In genomic region chr7:44471880-44472557, GRCm38 (mm10) we compare ENCODE assay signal across 9 mouse cellular contexts. TPM values are rescaled to one million over a fixed set of nuclear protein-coding genes. Genes with fewer than 3 reads are reported as not detected.
DNase-seq lines count a peak whose midpoint lies in the region; ATAC-seq and TF ChIP-seq lines count a peak whose summit lies in the region.
"Had no signal": no experiment of that assay in that cellular context is flagged by ENCODE, and none has a peak within 500 bp of the region (broad histone marks: within the 10 kb centered on the region; RNA-seq: fewer than 3 reads in every experiment).

No protein-coding gene starts in this region.

- no peak for TF ChIP-seq EP300 in MEL (IDR thresholded peaks at IDR 0.05; ENCODE audit: low read depth in 1 of 2, low read length in 2 of 2)

- H3K36me3 ChIP-seq in forebrain, embryonic 15.5 days = no peaks in the 10 kb centered on the region
- no peaks in the 10 kb centered on the region for H3K36me3 ChIP-seq in forebrain, embryonic 12.5 days (replicated peaks)
- H3K36me3 ChIP-seq in MEL (ENCODE audit: control insufficient read depth in 1 of 2, insufficient read depth in 2 of 2, low read length in 2 of 2) = no peaks in the 10 kb centered on the region
- H3K36me3 ChIP-seq in limb, embryonic 14.5 days (ENCODE audit: control insufficient read depth, insufficient read depth, low read length) = no peaks in the 10 kb centered on the region; the same call in 1 of the 2 replicates
- no peaks in the 10 kb centered on the region for H3K36me3 ChIP-seq in intestine, embryonic 15.5 days

- 41% methylated on average over 6 of the region's 6 CpGs for WGBS in forebrain, embryonic 15.5 days
- WGBS in forebrain, embryonic 12.5 days = 47% methylated on average over 6 of the region's 6 CpGs
- 37% methylated on average over 6 of the region's 6 CpGs for WGBS in limb, embryonic 14.5 days
- 47% methylated on average over 6 of the region's 6 CpGs for WGBS in intestine, embryonic 15.5 days

- peaks cover 3% of the 10 kb centered on the region for H3K79me2 ChIP-seq in MEL (ENCODE audit: control insufficient read depth, insufficient read depth, low read length, poor library complexity)

- ATAC-seq in forebrain, embryonic 15.5 days (replicated peaks) = no peak
- ATAC-seq in forebrain, embryonic 12.5 days (ENCODE audit: low FRiP score) = no peak
- ATAC-seq in limb, embryonic 14.5 days (ENCODE audit: low FRiP score, low read depth) = no peak
- ATAC-seq in megakaryocyte progenitor cell, adult 5-6 weeks (replicated peaks; ENCODE audit: poor library complexity) = no peak
- ATAC-seq in intestine, embryonic 15.5 days = no peak

- DNase-seq in MEL (ENCODE audit: low read depth, low spot score) = no peak
- peak; percentile 47 for DNase-seq in gastrocnemius, postnatal 10 days
- no peak for DNase-seq in limb, embryonic 14.5 days (ENCODE audit: low spot score)
- no peak for DNase-seq in adrenal gland, postnatal 14 days

- no peak overlapping the region for H3K4me2 ChIP-seq in forebrain, embryonic 15.5 days (replicated peaks)
- H3K4me2 ChIP-seq in forebrain, embryonic 12.5 days = no peak overlapping the region
- H3K4me2 ChIP-seq in limb, embryonic 14.5 days (replicated peaks; ENCODE audit: low read depth, low read length, severe bottlenecking) = no peak overlapping the region
- H3K4me2 ChIP-seq in intestine, embryonic 15.5 days (replicated peaks) = no peak overlapping the region

- no peaks in the 10 kb centered on the region for H3K9me3 ChIP-seq in forebrain, embryonic 15.5 days
- H3K9me3 ChIP-seq in forebrain, embryonic 12.5 days = no peaks in the 10 kb centered on the region
- H3K9me3 ChIP-seq in MEL (replicated peaks; ENCODE audit: insufficient read depth, low read length) = no peaks in the 10 kb centered on the region
- no peaks in the 10 kb centered on the region for H3K9me3 ChIP-seq in limb, embryonic 14.5 days (ENCODE audit: control insufficient read depth, low read length)
- no peaks in the 10 kb centered on the region for H3K9me3 ChIP-seq in intestine, embryonic 15.5 days

- no peak for TF ChIP-seq RAD21 in MEL (IDR thresholded peaks at IDR 0.05; ENCODE audit: low read depth, low read length)

- H3K27ac ChIP-seq in forebrain, embryonic 15.5 days (replicated peaks) = 0 out of 2 replicates have a peak overlapping the region, but pooled peaks have one; percentile 15
- no peak overlapping the region for H3K27ac ChIP-seq in forebrain, embryonic 12.5 days
- no peak overlapping the region for H3K27ac ChIP-seq in MEL (ENCODE audit: control insufficient read depth, low read depth, low read length)
- 0 out of 2 replicates have a peak overlapping the region, but pooled peaks have one; percentile 13 for H3K27ac ChIP-seq in limb, embryonic 14.5 days (replicated peaks; ENCODE audit: low read depth, low read length)
- H3K27ac ChIP-seq in intestine, embryonic 15.5 days = no peak overlapping the region

- TF ChIP-seq POLR2A in MEL (IDR thresholded peaks at IDR 0.05; ENCODE audit: control insufficient read depth in 1 of 2, insufficient read depth in 1 of 2, low read depth in 1 of 2, low read length in 2 of 2, poor library complexity in 1 of 2) = peak in 1 of 2 experiments; percentile 33; a peak in 1 of 4 replicates
- TF ChIP-seq POLR2A in limb, embryonic 14.5 days (IDR thresholded peaks at IDR 0.05; ENCODE audit: borderline replicate concordance, extremely low read depth, insufficient read depth, insufficient read length) = no peak

- 0 out of 2 replicates have a peak, but pooled peaks cover 1% of the 10 kb centered on the region for H3K27me3 ChIP-seq in forebrain, embryonic 15.5 days
- H3K27me3 ChIP-seq in forebrain, embryonic 12.5 days = peaks cover 18% of the 10 kb centered on the region
- H3K27me3 ChIP-seq in MEL (ENCODE audit: control insufficient read depth in 1 of 2, insufficient read depth in 2 of 2, low read length in 2 of 2) = 0 out of 4 replicates have a peak, but pooled peaks cover 0 to 2% of the 10 kb centered on the region in 2 experiments
- peaks cover 20% of the 10 kb centered on the region for H3K27me3 ChIP-seq in limb, embryonic 14.5 days (ENCODE audit: control insufficient read depth, insufficient read depth, low read length)
- peaks cover 14% of the 10 kb centered on the region for H3K27me3 ChIP-seq in intestine, embryonic 15.5 days (replicated peaks)

- H3K9ac ChIP-seq in forebrain, embryonic 15.5 days (replicated peaks) = no peak overlapping the region
- no peak overlapping the region for H3K9ac ChIP-seq in forebrain, embryonic 12.5 days
- H3K9ac ChIP-seq in MEL (ENCODE audit: control insufficient read depth, low read depth, low read length, poor library complexity, severe bottlenecking) = no peak overlapping the region
- H3K9ac ChIP-seq in limb, embryonic 14.5 days (ENCODE audit: low read depth, low read length, severe bottlenecking) = no peak overlapping the region
- H3K9ac ChIP-seq in intestine, embryonic 15.5 days = no peak overlapping the region

- peaks cover 49% of the 10 kb centered on the region for H3K4me1 ChIP-seq in forebrain, embryonic 15.5 days
- H3K4me1 ChIP-seq in forebrain, embryonic 12.5 days = peaks cover 53% of the 10 kb centered on the region
- H3K4me1 ChIP-seq in MEL (ENCODE audit: control insufficient read depth in 1 of 2, insufficient read depth in 2 of 2, low read length in 2 of 2) = peaks cover 0 to 10% of the 10 kb centered on the region in 2 experiments; a peak in 2 of 4 replicates
- H3K4me1 ChIP-seq in limb, embryonic 14.5 days (ENCODE audit: control insufficient read depth, insufficient read depth, low read length) = no peaks in the 10 kb centered on the region; the same call in 1 of the 2 replicates
- peaks cover 30% of the 10 kb centered on the region for H3K4me1 ChIP-seq in intestine, embryonic 15.5 days (replicated peaks)

- H3K4me3 ChIP-seq in forebrain, embryonic 15.5 days = no peak overlapping the region
- no peak overlapping the region for H3K4me3 ChIP-seq in forebrain, embryonic 12.5 days (replicated peaks)
- H3K4me3 ChIP-seq in MEL (ENCODE audit: control insufficient read depth in 1 of 2, insufficient read depth in 1 of 2, low read depth in 2 of 2, low read length in 2 of 2) = no peak overlapping the region
- H3K4me3 ChIP-seq in limb, embryonic 14.5 days (replicated peaks; ENCODE audit: low read length) = no peak overlapping the region
- H3K4me3 ChIP-seq in intestine, embryonic 15.5 days (replicated peaks) = no peak overlapping the region

- TF ChIP-seq CTCF in MEL (IDR thresholded peaks at IDR 0.05 in 2 of 3, conservative IDR thresholded peaks at IDR 0.05 in 1 of 3; ENCODE audit: control insufficient read depth in 1 of 3, insufficient read depth in 1 of 3, low read depth in 2 of 3, low read length in 3 of 3, poor library complexity in 1 of 3, severe bottlenecking in 1 of 3) = no peak

RNA-seq across cellular contexts. Expression of gene Josd2, which starts 4.2 kb away (rescaled TPM):
- 52.5 and 56.6 TPM in 2 replicates for polyA plus RNA-seq in forebrain, embryonic 15.5 days (2015; fragmentation: Nextera tagmentation; extraction: Ambion mirVana)
- 47.2 and 56.8 TPM in 2 replicates for polyA plus RNA-seq in forebrain, embryonic 12.5 days (2016; fragmentation: Nextera tagmentation; extraction: Ambion mirVana)
- total RNA-seq in MEL (2012; rRNA removed) = 58.4 and 95.5 TPM in 2 replicates
- polyA plus RNA-seq in MEL (2012; ENCODE audit: insufficient read depth in 1 of 2, insufficient read length in 2 of 2, low read depth in 1 of 2, low replicate concordance in 2 of 2, missing spikeins in 1 of 2) = 100 to 1,000 TPM in 1 of 2 experiments, not detected in 1; 141 TPM
- 10 to 100 TPM; 61.5 to 68.3 TPM for total RNA-seq in gastrocnemius, postnatal 10 days (2021)
- 167 and 215 TPM in 2 replicates for polyA plus RNA-seq in limb, embryonic 14.5 days (2012; rRNA removed)
- polyA plus RNA-seq in limb, embryonic 14.5 days (2014; fragmentation: Nextera tagmentation; extraction: Ambion mirVana) = 78.9 and 81.5 TPM in 2 replicates
- 27.5 and 35.2 TPM in 2 replicates for total RNA-seq in megakaryocyte progenitor cell, adult 5-6 weeks (2015)
- total RNA-seq in megakaryocyte progenitor cell, adult 5-6 weeks (2017) = 17.4 and 22.6 TPM in 2 replicates
- total RNA-seq in adrenal gland, postnatal 14 days (2021) = 45.9 and 51.2 TPM in 2 replicates
- polyA plus RNA-seq in intestine, embryonic 15.5 days (2015; fragmentation: Nextera tagmentation; extraction: Ambion mirVana) = 76.0 and 87.3 TPM in 2 replicates

RNA-seq across cellular contexts. Expression of gene Aspdh, which starts 6.8 kb away (rescaled TPM):
- 4.3 and 5.8 TPM in 2 replicates for polyA plus RNA-seq in forebrain, embryonic 15.5 days (2015; fragmentation: Nextera tagmentation; extraction: Ambion mirVana)
- 4.8 TPM in 2 replicates for polyA plus RNA-seq in forebrain, embryonic 12.5 days (2016; fragmentation: Nextera tagmentation; extraction: Ambion mirVana)
- not detected in 2 replicates for total RNA-seq in MEL (2012; rRNA removed)
- polyA plus RNA-seq in MEL (2012; ENCODE audit: insufficient read depth in 1 of 2, insufficient read length in 2 of 2, low read depth in 1 of 2, low replicate concordance in 2 of 2, missing spikeins in 1 of 2) = under 1 TPM in 1 of 2 experiments, not detected in 1; 0.89 TPM
- total RNA-seq in gastrocnemius, postnatal 10 days (2021) = not detected
- polyA plus RNA-seq in limb, embryonic 14.5 days (2012; rRNA removed) = 1.8 and 3.1 TPM in 2 replicates
- 0.37 and 0.58 TPM in 2 replicates for polyA plus RNA-seq in limb, embryonic 14.5 days (2014; fragmentation: Nextera tagmentation; extraction: Ambion mirVana)
- total RNA-seq in megakaryocyte progenitor cell, adult 5-6 weeks (2015) = not detected in 2 replicates
- total RNA-seq in megakaryocyte progenitor cell, adult 5-6 weeks (2017) = not detected in 2 replicates
- total RNA-seq in adrenal gland, postnatal 14 days (2021) = 0.75 and 13.0 TPM in 2 replicates
- polyA plus RNA-seq in intestine, embryonic 15.5 days (2015; fragmentation: Nextera tagmentation; extraction: Ambion mirVana) = 0.70 and 1.2 TPM in 2 replicates
- total RNA-seq: CH12.LX had no signal

RNA-seq across cellular contexts. Expression of gene Emc10, which starts 24.3 kb away (rescaled TPM):
- 133 and 138 TPM in 2 replicates for polyA plus RNA-seq in forebrain, embryonic 15.5 days (2015; fragmentation: Nextera tagmentation; extraction: Ambion mirVana)
- 121 and 125 TPM in 2 replicates for polyA plus RNA-seq in forebrain, embryonic 12.5 days (2016; fragmentation: Nextera tagmentation; extraction: Ambion mirVana)
- 81.3 and 91.4 TPM in 2 replicates for total RNA-seq in MEL (2012; rRNA removed)
- 100 to 1,000 TPM in 1 of 2 experiments, not detected in 1; 149 TPM for polyA plus RNA-seq in MEL (2012; ENCODE audit: insufficient read depth in 1 of 2, insufficient read length in 2 of 2, low read depth in 1 of 2, low replicate concordance in 2 of 2, missing spikeins in 1 of 2)
- 10 to 100 TPM; 50.8 to 52.6 TPM for total RNA-seq in gastrocnemius, postnatal 10 days (2021)
- polyA plus RNA-seq in limb, embryonic 14.5 days (2012; rRNA removed) = 182 and 265 TPM in 2 replicates
- polyA plus RNA-seq in limb, embryonic 14.5 days (2014; fragmentation: Nextera tagmentation; extraction: Ambion mirVana) = 149 and 151 TPM in 2 replicates
- 60.6 and 62.7 TPM in 2 replicates for total RNA-seq in megakaryocyte progenitor cell, adult 5-6 weeks (2015)
- total RNA-seq in megakaryocyte progenitor cell, adult 5-6 weeks (2017) = 30.4 and 38.3 TPM in 2 replicates
- 81.5 and 85.9 TPM in 2 replicates for total RNA-seq in adrenal gland, postnatal 14 days (2021)
- polyA plus RNA-seq in intestine, embryonic 15.5 days (2015; fragmentation: Nextera tagmentation; extraction: Ambion mirVana) = 97.0 and 102 TPM in 2 replicates

RNA-seq across cellular contexts. Expression of gene Fam71e1, which starts 24.4 kb away (rescaled TPM):
- 30.2 and 30.5 TPM in 2 replicates for polyA plus RNA-seq in forebrain, embryonic 15.5 days (2015; fragmentation: Nextera tagmentation; extraction: Ambion mirVana)
- 29.8 and 34.2 TPM in 2 replicates for polyA plus RNA-seq in forebrain, embryonic 12.5 days (2016; fragmentation: Nextera tagmentation; extraction: Ambion mirVana)
- 0.69 and 1.2 TPM in 2 replicates for total RNA-seq in MEL (2012; rRNA removed)
- polyA plus RNA-seq in MEL (2012; ENCODE audit: insufficient read depth in 1 of 2, insufficient read length in 2 of 2, low read depth in 1 of 2, low replicate concordance in 2 of 2, missing spikeins in 1 of 2) = 1 to 10 TPM in 1 of 2 experiments, not detected in 1; 2.0 TPM
- 1 to 10 TPM; 4.3 to 5.7 TPM for total RNA-seq in gastrocnemius, postnatal 10 days (2021)
- 19.8 and 21.5 TPM in 2 replicates for polyA plus RNA-seq in limb, embryonic 14.5 days (2012; rRNA removed)
- polyA plus RNA-seq in limb, embryonic 14.5 days (2014; fragmentation: Nextera tagmentation; extraction: Ambion mirVana) = 12.2 and 13.6 TPM in 2 replicates
- total RNA-seq in megakaryocyte progenitor cell, adult 5-6 weeks (2015) = 1.2 and 2.5 TPM in 2 replicates
- 0.30 and 1.7 TPM in 2 replicates for total RNA-seq in megakaryocyte progenitor cell, adult 5-6 weeks (2017)
- 7.8 and 10.9 TPM in 2 replicates for total RNA-seq in adrenal gland, postnatal 14 days (2021)
- polyA plus RNA-seq in intestine, embryonic 15.5 days (2015; fragmentation: Nextera tagmentation; extraction: Ambion mirVana) = 6.5 and 9.2 TPM in 2 replicates

RNA-seq across cellular contexts. Expression of gene Lrrc4b, which starts 43.2 kb away (rescaled TPM):
- 15.6 and 15.7 TPM in 2 replicates for polyA plus RNA-seq in forebrain, embryonic 15.5 days (2015; fragmentation: Nextera tagmentation; extraction: Ambion mirVana)
- polyA plus RNA-seq in forebrain, embryonic 12.5 days (2016; fragmentation: Nextera tagmentation; extraction: Ambion mirVana) = 10.6 and 12.0 TPM in 2 replicates
- total RNA-seq in MEL (2012; rRNA removed) = 0.52 and 0.58 TPM in 2 replicates
- 1 to 10 TPM in 1 of 2 experiments, not detected in 1; 4.4 TPM for polyA plus RNA-seq in MEL (2012; ENCODE audit: insufficient read depth in 1 of 2, insufficient read length in 2 of 2, low read depth in 1 of 2, low replicate concordance in 2 of 2, missing spikeins in 1 of 2)
- total RNA-seq in gastrocnemius, postnatal 10 days (2021) = 1 to 10 TPM; 1.9 to 2.5 TPM
- polyA plus RNA-seq in limb, embryonic 14.5 days (2012; rRNA removed) = 15.3 and 23.0 TPM in 2 replicates
- 1.6 and 1.8 TPM in 2 replicates for polyA plus RNA-seq in limb, embryonic 14.5 days (2014; fragmentation: Nextera tagmentation; extraction: Ambion mirVana)
- not detected in 2 replicates for total RNA-seq in megakaryocyte progenitor cell, adult 5-6 weeks (2015)
- total RNA-seq in megakaryocyte progenitor cell, adult 5-6 weeks (2017) = not detected in 2 replicates
- 6.1 and 7.7 TPM in 2 replicates for total RNA-seq in adrenal gland, postnatal 14 days (2021)
- 0.82 and 0.86 TPM in 2 replicates for polyA plus RNA-seq in intestine, embryonic 15.5 days (2015; fragmentation: Nextera tagmentation; extraction: Ambion mirVana)

Comparison
In these comparisons a context has a peak if more than half of its experiments do, and no peak if none do; other contexts are left out.
1. H3K27ac ChIP-seq: peak in forebrain, embryonic 15.5 days (single experiment) and limb, embryonic 14.5 days (single experiment); none in forebrain, embryonic 12.5 days (single experiment), MEL (single experiment) and intestine, embryonic 15.5 days (single experiment).